Mouse (Mus musculus): Measurements from ENCODE around the gene Dhx33.

Gene Dhx33

DNA sequence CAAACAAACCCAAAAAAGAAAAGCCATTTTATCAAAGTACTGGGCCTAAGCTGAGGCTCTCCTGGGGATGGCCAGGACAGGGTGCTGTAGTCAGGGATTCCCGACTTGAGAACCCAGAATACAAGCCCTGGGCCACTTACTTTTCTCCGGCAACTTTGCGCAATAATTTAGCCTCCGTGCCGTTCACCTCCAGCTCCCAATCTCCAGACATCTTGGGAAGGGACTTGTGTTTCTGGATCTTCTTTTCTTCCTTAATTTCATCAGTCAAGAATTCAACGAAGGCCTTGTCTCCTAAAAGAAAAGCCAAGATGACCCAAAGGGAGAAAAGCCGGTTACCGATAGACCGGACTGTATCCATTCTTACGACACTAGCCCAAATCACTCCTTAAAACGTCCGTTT is 22.2 kb downstream of the Dhx33 start:
- no peak for DNase-seq (ENCODE audit: low spot score)

DNA sequence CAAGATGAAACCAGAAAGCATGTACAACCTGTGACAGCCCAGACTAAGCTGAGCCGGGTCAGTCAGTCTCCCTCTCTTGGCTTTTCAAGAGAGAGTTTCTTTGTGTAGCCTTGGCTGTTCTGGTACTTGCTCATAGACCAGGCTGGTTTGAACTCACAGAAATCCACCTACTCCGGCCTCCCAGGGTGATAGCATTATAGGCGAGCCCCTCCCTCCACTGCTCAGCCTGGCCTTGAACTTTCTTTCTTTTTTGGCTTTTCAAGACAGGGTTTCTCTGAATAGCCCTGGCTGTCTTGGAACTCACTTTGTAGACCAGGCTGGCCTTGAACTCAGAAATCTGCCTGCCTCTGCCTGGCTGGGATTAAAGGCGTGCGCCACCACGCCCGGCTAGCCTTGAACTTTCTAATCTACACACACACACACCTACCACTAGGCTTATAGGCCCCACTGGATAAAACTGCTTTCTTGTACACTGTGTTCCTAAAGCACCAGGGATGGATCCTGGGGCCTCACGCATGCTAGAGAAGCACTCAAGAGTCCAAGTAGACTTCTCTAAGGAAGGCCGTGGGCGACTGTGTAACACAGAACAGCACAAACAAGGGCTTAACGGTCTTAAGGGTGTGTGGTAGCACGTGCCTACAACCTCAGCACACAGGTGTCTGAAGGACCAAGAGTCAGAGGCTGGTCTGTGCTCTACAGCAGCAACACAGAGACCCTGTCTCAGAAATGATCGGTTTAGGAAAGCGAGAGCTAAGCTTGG is 23.3 kb downstream of the Dhx33 start:
- DNase-seq (ENCODE audit: low spot score), result no peak

GRCm38 (mm10) chr11:70980232-70980631 is 24.0 kb downstream of the Dhx33 start:
- DNase-seq (ENCODE audit: low spot score), result no peak

- no peak for DNase-seq (ENCODE audit: low spot score)
Measured at GRCm38 (mm10) chr11:70977293-70977692, 26.9 kb downstream of the Dhx33 start.

- DNase-seq (ENCODE audit: low spot score), result peak; percentile 33
Measured at GRCm38 (mm10) chr11:70975193-70975592, 29.0 kb downstream of the Dhx33 start.

DNA sequence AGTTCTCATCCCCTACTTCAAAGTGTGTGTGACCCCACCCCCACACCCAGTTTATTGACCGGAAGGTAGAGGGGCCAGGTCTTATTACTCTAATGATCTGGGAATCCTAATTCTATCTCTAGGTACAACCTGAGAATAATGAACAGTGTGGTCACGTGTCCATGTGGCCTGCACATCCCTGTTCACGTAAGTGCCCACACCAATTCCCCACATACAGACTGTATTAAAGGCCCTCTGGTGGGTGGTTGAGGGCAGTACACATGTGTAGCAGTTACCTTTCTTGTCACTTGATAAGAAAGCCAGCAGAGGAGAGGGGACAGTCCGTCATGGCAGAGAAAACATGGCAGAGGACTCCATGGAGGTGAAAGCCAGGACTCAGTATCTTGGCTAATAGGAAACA is 30.3 kb downstream of the Dhx33 start:
- no peak for DNase-seq (ENCODE audit: low spot score)

GRCm38 (mm10) chr11:70972586-70972985 is 31.7 kb downstream of the Dhx33 start:
- DNase-seq (ENCODE audit: low spot score), result no peak

DNA sequence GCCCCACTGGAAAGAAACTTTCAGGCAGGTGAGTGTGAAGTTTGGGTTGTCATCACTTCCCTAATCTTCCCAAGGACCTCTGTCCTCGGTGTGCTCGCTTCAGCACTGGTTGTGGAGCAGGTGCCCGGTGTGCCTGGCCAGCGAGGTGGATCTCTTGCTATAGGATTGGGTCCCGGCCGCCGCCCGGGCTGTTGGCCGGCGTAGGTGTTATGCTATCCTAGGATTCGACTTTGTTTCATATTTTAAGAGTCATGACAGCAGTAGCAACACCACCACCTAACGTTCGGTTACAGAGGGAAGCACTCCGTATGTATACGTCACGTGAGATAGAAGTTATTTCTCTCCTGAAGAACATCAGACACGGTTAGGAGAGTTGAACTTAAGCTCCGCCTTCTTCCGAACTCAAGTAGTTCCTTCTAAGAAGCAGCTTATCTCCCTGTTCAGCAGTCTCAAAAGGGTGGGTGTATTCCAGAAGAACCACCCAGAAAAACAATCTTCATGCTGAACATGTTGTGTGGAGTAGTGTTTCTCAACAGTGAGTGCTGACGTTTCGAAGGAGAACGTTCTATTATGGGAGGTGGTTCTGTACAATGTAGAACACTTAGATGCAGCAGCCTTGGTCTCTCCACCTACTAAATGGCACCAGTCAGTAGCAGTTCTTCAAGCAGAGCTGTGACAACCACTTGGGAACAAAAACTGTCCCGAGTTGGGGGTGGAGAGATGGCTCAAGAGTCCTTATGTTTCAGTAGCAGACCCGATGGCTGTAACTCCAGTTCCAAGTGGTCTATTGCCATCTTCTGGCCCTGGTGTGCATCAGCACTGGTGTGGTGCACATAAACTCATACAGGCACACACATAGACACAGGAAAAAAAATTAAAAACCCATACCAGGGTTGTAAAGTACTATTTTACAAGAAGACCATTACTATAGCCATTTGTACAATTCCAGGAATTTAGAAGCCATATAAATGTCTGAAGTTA is 33.4 kb downstream of the Dhx33 start:
- DNase-seq (ENCODE audit: low spot score), result no peak

- peak; percentile 95 for DNase-seq (ENCODE audit: low spot score)
Measured at GRCm38 (mm10) chr11:70969821-70970559, 34.2 kb downstream of the Dhx33 start, which contains the start of the genes Nup88 and Rpain. Nup88 (minus strand) TSS chr11:70969973. Rpain (plus strand) TSS chr11:70970213.

DNA sequence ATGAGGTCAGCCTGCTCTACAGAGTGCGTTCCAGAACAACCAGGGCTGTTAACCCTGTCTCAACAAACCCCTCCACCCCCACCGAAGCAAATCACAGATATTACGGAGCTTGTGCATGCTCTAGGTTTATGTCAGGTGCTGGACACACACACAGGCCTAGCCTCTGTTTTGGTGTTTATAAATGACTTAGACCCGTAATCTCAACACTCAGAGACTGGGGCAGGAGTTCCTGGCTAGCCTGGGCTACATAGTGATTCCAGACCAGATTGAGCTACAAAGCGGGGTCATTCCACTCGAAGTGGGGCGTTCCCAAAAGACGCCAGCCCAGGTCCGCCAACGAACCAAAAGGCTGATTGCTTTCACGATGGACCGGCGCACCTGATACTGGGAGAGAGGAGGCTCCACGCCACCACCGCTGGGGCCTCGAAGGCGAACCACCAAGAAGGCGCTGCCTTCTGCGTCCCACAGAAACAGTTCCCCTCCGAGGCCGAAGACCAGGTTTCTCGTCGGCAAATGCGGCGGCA is 34.9 kb downstream of the Dhx33 start:
- no peak for DNase-seq (ENCODE audit: low spot score)

GRCm38 (mm10) chr11:70964222-70964907 is 39.9 kb downstream of the Dhx33 start:
- DNase-seq (ENCODE audit: low spot score), result no peak

DNA sequence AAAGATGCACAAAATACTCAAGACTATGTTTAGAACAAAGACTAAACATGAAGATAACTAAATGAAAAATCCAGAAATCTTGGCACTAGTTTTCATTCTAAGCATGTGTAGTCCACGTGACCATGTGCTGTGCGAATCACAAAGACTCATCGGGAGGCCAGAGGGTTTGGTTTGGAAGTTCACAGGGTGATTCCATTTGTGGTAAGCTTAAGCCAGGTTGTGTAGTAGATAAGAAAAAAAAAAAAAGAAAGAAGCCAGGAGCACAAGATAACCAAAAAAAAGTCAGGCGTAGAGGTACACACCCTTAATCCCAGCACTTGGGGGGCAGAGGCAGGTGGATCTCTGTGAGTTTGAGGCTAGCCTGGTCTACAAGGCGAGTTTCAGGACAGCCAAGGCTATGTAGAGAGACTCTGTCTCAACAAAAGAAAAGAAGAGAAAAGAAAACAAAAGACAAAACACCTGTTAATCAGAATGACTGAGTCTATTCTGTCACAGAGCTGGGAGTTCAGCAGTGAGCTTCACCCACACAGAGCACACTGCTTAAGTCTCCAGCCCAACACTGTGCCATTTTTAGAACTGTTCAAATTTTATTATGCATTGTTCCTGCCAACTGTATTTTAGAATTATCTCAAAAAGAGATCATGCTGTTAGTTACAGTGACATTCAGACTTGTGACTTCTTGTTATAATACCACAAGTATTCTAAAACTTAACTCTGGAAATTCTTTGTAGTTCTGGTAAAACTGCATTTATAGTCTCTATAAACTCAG is 43.3 kb downstream of the Dhx33 start:
- DNase-seq (ENCODE audit: low spot score), result no peak

GRCm38 (mm10) chr11:70954711-70955110 is 49.5 kb downstream of the Dhx33 start:
- DNase-seq (ENCODE audit: low spot score), result no peak

- no peak for DNase-seq (ENCODE audit: low spot score)
Measured at GRCm38 (mm10) chr11:70944935-70945817, 59.1 kb downstream of the Dhx33 start.

DNA sequence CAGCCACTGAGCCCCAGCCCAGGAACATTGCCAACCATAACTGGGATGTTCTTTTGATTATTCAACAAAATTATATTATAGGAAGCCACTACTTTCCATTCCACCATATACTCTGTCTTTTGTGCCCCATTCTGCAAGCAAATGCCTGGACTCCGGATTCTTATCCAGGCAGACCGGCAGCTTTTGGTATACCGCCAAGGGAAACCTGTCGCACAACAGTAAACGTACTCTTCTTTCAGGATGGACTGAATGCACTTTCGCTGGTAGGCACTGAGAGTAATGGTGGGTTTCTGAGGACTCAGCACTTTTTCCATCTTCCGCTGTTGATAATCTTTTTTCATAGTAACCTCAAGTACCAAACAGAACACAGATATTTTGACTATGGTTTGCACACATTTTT is 60.6 kb downstream of the Dhx33 start:
- no peak for DNase-seq (ENCODE audit: low spot score)

- DNase-seq (ENCODE audit: low spot score), result no peak
Measured at GRCm38 (mm10) chr11:70942596-70942995, 61.6 kb downstream of the Dhx33 start.

- DNase-seq (ENCODE audit: low spot score), result no peak
Measured at GRCm38 (mm10) chr11:70935316-70935715, 68.9 kb downstream of the Dhx33 start.

Data from layer of hippocampus, adult 11-12 months (tissue).